Mouse (Mus musculus) right cerebral cortex, postnatal 4 days (tissue): ENCODE measurements around the gene Tacstd2.
"Not testable (repeated sequence)": the region's sequence is repeated elsewhere in the genome, so short reads cannot be mapped to it uniquely, and the experiment has no call there.

Experiments
- DNase-seq: peaks from one replicate; pipeline ENCODE4 v3.0.0-alpha.2; 2022

Gene Tacstd2

GRCm38 (mm10) chr6:67535777-67536054, at the start of gene Tacstd2:
Gene Tacstd2 (minus strand): TSS chr6:67535796.
- DNase-seq = no peak

- DNase-seq = no peak
These were observed 30.7 kb upstream of the Tacstd2 start for GRCm38 (mm10) chr6:67566270-67566669.

- DNase-seq = no peak
These were observed 19.8 kb upstream of the Tacstd2 start for GRCm38 (mm10) chr6:67555376-67555775.

GRCm38 (mm10) chr6:67549550-67549949, 14.0 kb upstream of the Tacstd2 start:
- DNase-seq = no peak

- DNase-seq = no peak
These were observed 405 bp downstream of the Tacstd2 start for GRCm38 (mm10) chr6:67535005-67535776.

- DNase-seq = no peak
These were observed 1.2 kb downstream of the Tacstd2 start for GRCm38 (mm10) chr6:67534191-67535004.

GRCm38 (mm10) chr6:67532665-67533440, 2.7 kb downstream of the Tacstd2 start:
- DNase-seq = no peak

GRCm38 (mm10) chr6:67531822-67532162, 3.8 kb downstream of the Tacstd2 start:
- no peak for DNase-seq

- DNase-seq = no peak
These were observed 4.4 kb downstream of the Tacstd2 start for GRCm38 (mm10) chr6:67530992-67531821.

- DNase-seq = no peak
These were observed 9.2 kb downstream of the Tacstd2 start for GRCm38 (mm10) chr6:67526356-67526755.

GRCm38 (mm10) chr6:67510752-67511151, 24.8 kb downstream of the Tacstd2 start:
- DNase-seq = peak; percentile 48

GRCm38 (mm10) chr6:67501938-67502337, 33.7 kb downstream of the Tacstd2 start:
- DNase-seq = not testable (repeated sequence)

- no peak for DNase-seq
These were observed 43.8 kb downstream of the Tacstd2 start, which contains the start of gene Il23r for GRCm38 (mm10) chr6:67491755-67492154. Gene Il23r (minus strand): TSS chr6:67491855.
